Mouse (Mus musculus): Measurements from ENCODE around the gene Nup88.

DNA sequence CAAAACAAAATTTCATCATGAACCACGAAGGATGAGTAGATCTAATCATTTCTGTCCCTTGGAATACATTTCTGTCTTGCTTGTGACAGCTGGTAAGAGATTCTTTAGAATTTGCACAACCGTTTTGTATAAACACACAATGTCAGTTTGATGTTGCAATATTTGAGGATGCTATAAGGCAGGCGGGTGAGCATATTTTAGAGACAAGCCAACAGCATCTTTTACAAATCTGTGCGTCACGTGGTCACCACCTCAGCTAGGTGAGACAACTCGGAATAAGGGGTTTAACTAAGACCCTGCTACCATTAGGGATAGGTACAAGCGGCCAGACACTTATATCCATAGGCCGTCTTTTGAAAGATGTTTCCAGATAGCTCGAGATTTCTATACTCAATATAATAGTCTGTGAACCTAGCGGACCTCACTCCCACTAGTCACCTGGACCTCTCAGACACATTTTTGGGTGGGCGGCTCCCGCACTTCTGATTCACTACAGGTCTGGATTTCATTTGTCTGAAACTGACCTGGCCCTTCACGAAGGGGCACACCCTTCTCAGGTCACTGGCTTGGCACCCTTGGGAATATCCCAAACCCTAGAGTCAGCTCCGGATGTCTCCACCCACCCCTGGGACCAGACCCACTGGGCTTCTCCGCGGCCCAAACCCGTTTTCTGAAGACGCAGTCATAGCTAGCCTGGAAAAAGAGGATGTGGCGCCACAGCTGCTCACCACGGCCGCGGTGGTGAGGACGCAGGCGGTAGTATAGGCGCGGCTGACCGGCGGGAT lies 48.8 kb upstream of the Nup88 start:
- TF ChIP-seq CTCF (conservative IDR thresholded peaks at IDR 0.05; ENCODE audit: low read length) (no peak), POU5F1 (IDR thresholded peaks at IDR 0.05; ENCODE audit: borderline replicate concordance, low read length) (no peak), NANOG (IDR thresholded peaks at IDR 0.05; ENCODE audit: borderline replicate concordance, low read length) (no peak)
